ENCODE assay signal across 9 mouse cellular contexts in the genomic region with DNA sequence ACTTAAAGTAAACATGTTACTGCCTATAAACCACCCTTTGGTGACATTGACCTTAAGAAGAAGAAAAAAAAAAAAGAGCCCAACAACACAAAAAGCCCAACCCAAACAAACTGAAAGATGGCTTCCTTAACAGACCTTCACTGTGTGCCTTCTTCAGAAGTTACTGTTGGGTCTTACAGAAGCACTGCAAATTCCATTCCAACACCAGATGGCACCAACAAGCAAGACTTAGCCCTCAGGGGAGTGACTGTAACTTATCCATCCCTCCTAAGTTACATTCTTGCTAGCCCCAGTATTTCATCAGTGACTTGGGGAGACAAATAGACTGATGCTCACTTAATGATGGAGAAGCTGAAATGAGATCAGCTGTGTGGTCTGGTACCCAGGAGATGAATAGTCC. TPM values are rescaled to one million over a fixed set of nuclear protein-coding genes. Genes with fewer than 3 reads are reported as not detected.
DNase-seq lines count a peak whose midpoint lies in the region; ATAC-seq and TF ChIP-seq lines count a peak whose summit lies in the region.
"Had no signal": no experiment of that assay in that cellular context is flagged by ENCODE, and none has a peak within 500 bp of the region (broad histone marks: within the 10 kb centered on the region; RNA-seq: fewer than 3 reads in every experiment).

No protein-coding gene starts in this region.

- no peak overlapping the region for H3K4me2 ChIP-seq in forebrain, embryonic 14.5 days (ENCODE audit: low read length)
- H3K4me2 ChIP-seq in midbrain, postnatal 0 days (ENCODE audit: low read depth, low read length, poor library complexity, severe bottlenecking): no peak overlapping the region
- no peak overlapping the region for H3K4me2 ChIP-seq in midbrain, embryonic 13.5 days (replicated peaks)
- H3K4me2 ChIP-seq: neural tube, embryonic 13.5 days had no signal

- TF ChIP-seq CTCF in midbrain, postnatal 0 days (IDR thresholded peaks at IDR 0.05): peak; percentile 59
- peak; percentile 67; the same call in 1 of the 2 replicates for TF ChIP-seq CTCF in cortical plate, adult 2 months (IDR thresholded peaks at IDR 0.05; ENCODE audit: extremely low read depth, insufficient read depth, low read length)

- no peak overlapping the region for H3K27ac ChIP-seq in forebrain, embryonic 14.5 days (ENCODE audit: low read depth, low read length)
- no peak overlapping the region for H3K27ac ChIP-seq in forebrain, embryonic 10.5 days
- no peak overlapping the region for H3K27ac ChIP-seq in midbrain, postnatal 0 days (ENCODE audit: low read depth, low read length)
- H3K27ac ChIP-seq in midbrain, embryonic 13.5 days: no peak overlapping the region
- no peak overlapping the region for H3K27ac ChIP-seq in cortical plate, adult 2 months (ENCODE audit: insufficient read depth, low read length)
- H3K27ac ChIP-seq: neural tube, embryonic 13.5 days had no signal

- no peak for TF ChIP-seq POLR2A in cortical plate, adult 2 months (IDR thresholded peaks at IDR 0.05; ENCODE audit: extremely low read depth, insufficient read depth, low read length)

- no peaks in the 10 kb centered on the region for H3K36me3 ChIP-seq in forebrain, embryonic 14.5 days (ENCODE audit: control insufficient read depth, insufficient read depth, low read length)
- no peaks in the 10 kb centered on the region for H3K36me3 ChIP-seq in forebrain, embryonic 10.5 days (replicated peaks)
- no peaks in the 10 kb centered on the region for H3K36me3 ChIP-seq in midbrain, postnatal 0 days (ENCODE audit: insufficient read depth, low read length)
- H3K36me3 ChIP-seq in midbrain, embryonic 13.5 days: no peaks in the 10 kb centered on the region
- H3K36me3 ChIP-seq: neural tube, embryonic 13.5 days had no signal

- H3K27me3 ChIP-seq in forebrain, embryonic 14.5 days (replicated peaks; ENCODE audit: control insufficient read depth, insufficient read depth, low read length): no peaks in the 10 kb centered on the region
- no peaks in the 10 kb centered on the region for H3K27me3 ChIP-seq in forebrain, embryonic 10.5 days (ENCODE audit: poor library complexity, severe bottlenecking)
- H3K27me3 ChIP-seq in midbrain, postnatal 0 days (ENCODE audit: insufficient read depth, low read length): no peaks in the 10 kb centered on the region
- H3K27me3 ChIP-seq in midbrain, embryonic 13.5 days: no peaks in the 10 kb centered on the region
- H3K27me3 ChIP-seq: neural tube, embryonic 13.5 days had no signal

- no peak for ATAC-seq in forebrain, embryonic 14.5 days
- no peak for ATAC-seq in midbrain, postnatal 0 days (ENCODE audit: low FRiP score)
- ATAC-seq in midbrain, embryonic 13.5 days: no peak
- no peak for ATAC-seq in erythroblast, adult 5-6 weeks (replicated peaks; ENCODE audit: low FRiP score, poor library complexity, severe bottlenecking)

- H3K9me3 ChIP-seq in forebrain, embryonic 14.5 days (replicated peaks; ENCODE audit: control insufficient read depth, low read length): no peaks in the 10 kb centered on the region
- H3K9me3 ChIP-seq in forebrain, embryonic 10.5 days: no peaks in the 10 kb centered on the region
- H3K9me3 ChIP-seq in midbrain, postnatal 0 days (ENCODE audit: low read length): no peaks in the 10 kb centered on the region
- H3K9me3 ChIP-seq in midbrain, embryonic 13.5 days: no peaks in the 10 kb centered on the region
- H3K9me3 ChIP-seq: neural tube, embryonic 13.5 days had no signal

- peak; percentile 19 for DNase-seq in forebrain, embryonic 14.5 days (ENCODE audit: low spot score)
- no peak for DNase-seq in forebrain, embryonic 10.5 days (ENCODE audit: extremely low spot score, low spot score)
- DNase-seq in midbrain, postnatal 0 days (ENCODE audit: low spot score): peak; percentile 56
- DNase-seq in naive thymus-derived CD4-positive, alpha-beta T cell, adult 2 months (ENCODE audit: low read depth): peak; percentile 61
- no peak for DNase-seq in urinary bladder, postnatal 25 days (ENCODE audit: low spot score)

- H3K9ac ChIP-seq in forebrain, embryonic 14.5 days (ENCODE audit: low read length): no peak overlapping the region
- no peak overlapping the region for H3K9ac ChIP-seq in midbrain, postnatal 0 days (replicated peaks; ENCODE audit: low read length, poor library complexity, severe bottlenecking)
- H3K9ac ChIP-seq in midbrain, embryonic 13.5 days (replicated peaks): no peak overlapping the region
- H3K9ac ChIP-seq: neural tube, embryonic 13.5 days had no signal

- H3K4me3 ChIP-seq in forebrain, embryonic 14.5 days (ENCODE audit: low read depth, low read length): no peak overlapping the region
- H3K4me3 ChIP-seq in forebrain, embryonic 10.5 days: no peak overlapping the region
- no peak overlapping the region for H3K4me3 ChIP-seq in midbrain, postnatal 0 days (ENCODE audit: low read depth, low read length)
- H3K4me3 ChIP-seq in midbrain, embryonic 13.5 days (replicated peaks): no peak overlapping the region
- H3K4me3 ChIP-seq in cortical plate, adult 2 months (ENCODE audit: insufficient read depth, low read length): no peak overlapping the region
- H3K4me3 ChIP-seq: neural tube, embryonic 13.5 days had no signal

- no peaks in the 10 kb centered on the region for H3K4me1 ChIP-seq in forebrain, embryonic 14.5 days (ENCODE audit: control insufficient read depth, insufficient read depth, low read length)
- H3K4me1 ChIP-seq in forebrain, embryonic 10.5 days: no peaks in the 10 kb centered on the region
- no peaks in the 10 kb centered on the region for H3K4me1 ChIP-seq in midbrain, postnatal 0 days (ENCODE audit: insufficient read depth, low read length)
- H3K4me1 ChIP-seq in midbrain, embryonic 13.5 days (replicated peaks): peaks cover 3% of the 10 kb centered on the region; the same call in 1 of the 2 replicates
- no peaks in the 10 kb centered on the region; the same call in 1 of the 2 replicates for H3K4me1 ChIP-seq in cortical plate, adult 2 months (ENCODE audit: control insufficient read depth, insufficient read depth, low read length)
- H3K4me1 ChIP-seq: neural tube, embryonic 13.5 days had no signal

RNA-seq across cellular contexts. Expression of gene Lrp11, which starts 11.6 kb away (rescaled TPM):
- 29.0 and 36.8 TPM in 2 replicates for polyA plus RNA-seq in forebrain, embryonic 14.5 days (2014; fragmentation: Nextera tagmentation; extraction: Ambion mirVana)
- polyA plus RNA-seq in forebrain, embryonic 10.5 days (2016; fragmentation: Nextera tagmentation; extraction: Ambion mirVana): 6.9 and 7.4 TPM in 2 replicates
- total RNA-seq in midbrain, postnatal 0 days (2014; rRNA removed): 123 and 139 TPM in 2 replicates
- 48.2 and 51.7 TPM in 2 replicates for polyA plus RNA-seq in midbrain, postnatal 0 days (2015; fragmentation: Nextera tagmentation; extraction: Ambion mirVana)
- polyA plus RNA-seq in midbrain, embryonic 13.5 days (2015; fragmentation: Nextera tagmentation; extraction: Ambion mirVana): 21.3 and 23.5 TPM in 2 replicates
- 132 and 134 TPM in 2 replicates for polyA plus RNA-seq in cortical plate, adult 2 months (2012; rRNA removed)
- 4.0 TPM in 1 of 2 replicates, not detected in the other for total RNA-seq in erythroblast, adult 5-6 weeks (2015; ENCODE audit: low replicate concordance)
- total RNA-seq in erythroblast, adult 5-6 weeks (2017; ENCODE audit: low replicate concordance): not detected in 2 replicates

Comparison
In these comparisons a context has a peak if more than half of its experiments do, and no peak if none do; other contexts are left out.
1. DNase-seq: peak in forebrain, embryonic 14.5 days (single experiment), midbrain, postnatal 0 days (single experiment) and naive thymus-derived CD4-positive, alpha-beta T cell, adult 2 months (single experiment); none in forebrain, embryonic 10.5 days (single experiment) and urinary bladder, postnatal 25 days (single experiment).